Mouse (Mus musculus) hindbrain, embryonic 15.5 days (tissue): ENCODE measurements around the gene Ptpn1. TPM values are rescaled to one million over a fixed set of nuclear protein-coding genes. Genes with fewer than 3 reads are reported as not detected.
A peak's percentile ranks its signal among the peaks of the same experiment; 100 is the strongest.

ENCODE experiments used
- ATAC-seq: fragments of 200-750 bp; cut with Nextera tagmentation; 2 replicates; pipeline ENCODE4 v1.8.0; 2017; ENCODE audit warnings: low read depth, moderate number of reproducible peaks, moderate TSS enrichment; ENCODE audit not compliant: low FRiP score
- H3K27ac ChIP-seq: fragments of 300-500 bp; sonication (generic); replicated peaks from 2 replicates; pipeline ENCODE4 v1.5.1; 2015; ENCODE audit warnings: mild to moderate bottlenecking, inconsistent platforms
- H3K27me3 ChIP-seq: fragments of 300-500 bp; sonication (generic); 2 replicates; pipeline ENCODE4 v1.6.1; 2015; ENCODE audit warnings: control low read depth, inconsistent platforms
- H3K36me3 ChIP-seq: fragments of 300-500 bp; sonication (generic); 2 replicates; pipeline ENCODE4 v1.6.1; 2015; ENCODE audit warnings: control low read depth, inconsistent platforms
- H3K4me1 ChIP-seq: fragments of 300-500 bp; sonication (generic); replicated peaks from 2 replicates; pipeline ENCODE4 v1.6.1; 2015; ENCODE audit warnings: control low read depth, inconsistent platforms
- H3K4me2 ChIP-seq: fragments of 300-500 bp; sonication (generic); 2 replicates; pipeline ENCODE4 v1.6.1; 2015; ENCODE audit warnings: moderate library complexity, mild to moderate bottlenecking, inconsistent platforms
- H3K4me3 ChIP-seq: fragments of 300-500 bp; sonication (generic); 2 replicates; pipeline ENCODE4 v1.5.1; 2015; ENCODE audit warnings: mild to moderate bottlenecking, inconsistent platforms
- H3K9ac ChIP-seq: fragments of 300-500 bp; sonication (generic); 2 replicates; pipeline ENCODE4 v1.6.1; 2015; ENCODE audit warnings: inconsistent platforms
- H3K9me3 ChIP-seq: fragments of 300-500 bp; sonication (generic); 2 replicates; pipeline ENCODE4 v1.6.1; 2016; ENCODE audit warnings: control low read depth, inconsistent platforms
- WGBS: fragments of 180-500 bp; shearing (Covaris S2); methylation state at CpG from one replicate; pipeline ENCODE4 v1.1.7; 2015; 5-methylcytosine and 5-hydroxymethylcytosine counted together
- polyA plus RNA-seq: library from polyadenylated mRNA; unstranded; fragments of >200 nt; fragmentation: Nextera tagmentation; extraction: Ambion mirVana; gene quantifications from 2 replicates; pipeline ENCODE4 v1.2.1, GENCODE M21; 2015

Gene Ptpn1
- polyA plus RNA-seq, 1 experiment from 2014 or later = 69.5 TPM

- Histone ChIP-seq H3K4me3 (no peak overlapping the region), H3K4me2 (no peak overlapping the region), H3K9me3 (no peaks in the 10 kb centered on the region), H3K27me3 (no peaks in the 10 kb centered on the region), H3K27ac (no peak overlapping the region), H3K4me1 (peaks cover 33% of the 10 kb centered on the region), H3K9ac (no peak overlapping the region), H3K36me3 (no peaks in the 10 kb centered on the region)
- no peak for ATAC-seq
- 86% methylated on average over 6 of the region's 6 CpGs for WGBS
Measured at GRCm38 (mm10) chr2:167950681-167951080, 18.8 kb downstream of the Ptpn1 start.

- H3K27ac ChIP-seq = no peak overlapping the region
- no peaks in the 10 kb centered on the region for H3K27me3 ChIP-seq
- H3K9ac ChIP-seq = no peak overlapping the region
- peaks cover 30% of the 10 kb centered on the region for H3K4me1 ChIP-seq
- no peak overlapping the region for H3K4me3 ChIP-seq
- H3K9me3 ChIP-seq = no peaks in the 10 kb centered on the region
- no peaks in the 10 kb centered on the region for H3K36me3 ChIP-seq
- H3K4me2 ChIP-seq = no peak overlapping the region
- no peak for ATAC-seq
- 89% methylated on average over 13 of the region's 13 CpGs for WGBS
Measured at GRCm38 (mm10) chr2:167951301-167952211, 19.7 kb downstream of the Ptpn1 start.

- WGBS = 91% methylated on average over 10 of the region's 10 CpGs
- H3K4me2 ChIP-seq = no peak overlapping the region
- no peaks in the 10 kb centered on the region for H3K36me3 ChIP-seq
- no peaks in the 10 kb centered on the region for H3K9me3 ChIP-seq
- no peak overlapping the region for H3K4me3 ChIP-seq
- H3K9ac ChIP-seq = no peak overlapping the region
- H3K27me3 ChIP-seq = no peaks in the 10 kb centered on the region
- peaks cover 25% of the 10 kb centered on the region for H3K4me1 ChIP-seq
- no peak overlapping the region for H3K27ac ChIP-seq
- no peak for ATAC-seq
Measured at GRCm38 (mm10) chr2:167953819-167954218, 22.0 kb downstream of the Ptpn1 start.

GRCm38 (mm10) chr2:167954928-167955327, 23.1 kb downstream of the Ptpn1 start:
- Histone ChIP-seq H3K9ac (no peak overlapping the region), H3K36me3 (no peaks in the 10 kb centered on the region), H3K4me2 (no peak overlapping the region), H3K4me3 (no peak overlapping the region), H3K27me3 (no peaks in the 10 kb centered on the region), H3K27ac (no peak overlapping the region), H3K4me1 (peaks cover 24% of the 10 kb centered on the region), H3K9me3 (no peaks in the 10 kb centered on the region)
- WGBS = 86% methylated on average over 7 of the region's 7 CpGs
- ATAC-seq = no peak

- Histone ChIP-seq H3K4me1 (peaks cover 26% of the 10 kb centered on the region), H3K9ac (no peak overlapping the region), H3K36me3 (no peaks in the 10 kb centered on the region), H3K4me3 (no peak overlapping the region), H3K27me3 (no peaks in the 10 kb centered on the region), H3K4me2 (no peak overlapping the region), H3K9me3 (no peaks in the 10 kb centered on the region), H3K27ac (no peak overlapping the region)
- WGBS = 86% methylated on average over 1 of the region's 1 CpGs
- ATAC-seq = no peak
Measured at GRCm38 (mm10) chr2:167957539-167957938, 25.7 kb downstream of the Ptpn1 start.

- Histone ChIP-seq H3K4me1 (peaks cover 26% of the 10 kb centered on the region), H3K27me3 (no peaks in the 10 kb centered on the region), H3K9ac (no peak overlapping the region), H3K9me3 (no peaks in the 10 kb centered on the region), H3K27ac (peak overlapping the region; percentile 49; the same call in 1 of the 2 replicates), H3K4me3 (no peak overlapping the region), H3K36me3 (no peaks in the 10 kb centered on the region), H3K4me2 (no peak overlapping the region)
- WGBS = 36% methylated on average over 5 of the region's 5 CpGs
- no peak; the same call in 1 of the 2 replicates for ATAC-seq
Measured at GRCm38 (mm10) chr2:167958082-167958788, 26.4 kb downstream of the Ptpn1 start.

GRCm38 (mm10) chr2:167958843-167959242, 27.0 kb downstream of the Ptpn1 start:
- Histone ChIP-seq H3K9ac (no peak overlapping the region), H3K4me2 (no peak overlapping the region), H3K27me3 (no peaks in the 10 kb centered on the region), H3K9me3 (no peaks in the 10 kb centered on the region), H3K4me1 (peaks cover 26% of the 10 kb centered on the region), H3K4me3 (no peak overlapping the region), H3K36me3 (peaks cover 6% of the 10 kb centered on the region; the same call in 1 of the 2 replicates), H3K27ac (peak overlapping the region; percentile 49; the same call in 1 of the 2 replicates)
- ATAC-seq = no peak
- 45% methylated on average over 4 of the region's 4 CpGs for WGBS

GRCm38 (mm10) chr2:167959384-167959911, 27.6 kb downstream of the Ptpn1 start:
- ATAC-seq = no peak
- H3K4me1 ChIP-seq = peaks cover 26% of the 10 kb centered on the region
- no peak overlapping the region for H3K9ac ChIP-seq
- H3K4me3 ChIP-seq = no peak overlapping the region
- H3K9me3 ChIP-seq = no peaks in the 10 kb centered on the region
- H3K36me3 ChIP-seq = peaks cover 7% of the 10 kb centered on the region
- no peaks in the 10 kb centered on the region for H3K27me3 ChIP-seq
- H3K4me2 ChIP-seq = no peak overlapping the region
- 80% methylated on average over 4 of the region's 4 CpGs for WGBS
- H3K27ac ChIP-seq = no peak overlapping the region

GRCm38 (mm10) chr2:167959996-167960395, 28.1 kb downstream of the Ptpn1 start:
- Histone ChIP-seq H3K9ac (no peak overlapping the region), H3K4me1 (peaks cover 26% of the 10 kb centered on the region), H3K4me3 (no peak overlapping the region), H3K27ac (no peak overlapping the region), H3K27me3 (no peaks in the 10 kb centered on the region), H3K36me3 (peaks cover 12% of the 10 kb centered on the region), H3K4me2 (no peak overlapping the region), H3K9me3 (no peaks in the 10 kb centered on the region)
- no peak for ATAC-seq
- WGBS = 80% methylated on average over 7 of the region's 7 CpGs

GRCm38 (mm10) chr2:167960584-167960983, 28.7 kb downstream of the Ptpn1 start:
- Histone ChIP-seq H3K4me3 (no peak overlapping the region), H3K27ac (no peak overlapping the region), H3K36me3 (peaks cover 18% of the 10 kb centered on the region), H3K4me2 (no peak overlapping the region), H3K27me3 (no peaks in the 10 kb centered on the region), H3K9me3 (no peaks in the 10 kb centered on the region), H3K4me1 (peaks cover 26% of the 10 kb centered on the region), H3K9ac (no peak overlapping the region)
- WGBS = 77% methylated on average over 8 of the region's 8 CpGs
- no peak for ATAC-seq

GRCm38 (mm10) chr2:167962347-167962746, 30.5 kb downstream of the Ptpn1 start:
- no peaks in the 10 kb centered on the region for H3K9me3 ChIP-seq
- no peak overlapping the region for H3K4me3 ChIP-seq
- H3K4me1 ChIP-seq = peaks cover 26% of the 10 kb centered on the region
- no peak overlapping the region for H3K27ac ChIP-seq
- no peaks in the 10 kb centered on the region for H3K27me3 ChIP-seq
- H3K4me2 ChIP-seq = no peak overlapping the region
- H3K36me3 ChIP-seq = peaks cover 36% of the 10 kb centered on the region
- WGBS = 94% methylated on average over 6 of the region's 6 CpGs
- no peak overlapping the region for H3K9ac ChIP-seq
- ATAC-seq = no peak

- Histone ChIP-seq H3K4me3 (no peak overlapping the region), H3K9me3 (no peaks in the 10 kb centered on the region), H3K9ac (no peak overlapping the region), H3K4me2 (no peak overlapping the region), H3K27ac (no peak overlapping the region), H3K36me3 (peaks cover 44% of the 10 kb centered on the region), H3K27me3 (no peaks in the 10 kb centered on the region), H3K4me1 (peaks cover 23% of the 10 kb centered on the region)
- 94% methylated on average over 4 of the region's 4 CpGs for WGBS
- no peak for ATAC-seq
Measured at GRCm38 (mm10) chr2:167963176-167963575, 31.3 kb downstream of the Ptpn1 start.
